Mouse (Mus musculus) G1E (cell line): ENCODE results near the gene Vamp8.

Source experiments
- CTCF ChIP-seq: IDR thresholded peaks from 2 replicates; pipeline ENCODE4 v1.5.1; 2012; ENCODE audit warnings: low read depth, low read length, inconsistent platforms, mixed read lengths
- GATA1 ChIP-seq: IDR thresholded peaks from 2 replicates; pipeline ENCODE4 v1.6.1; 2012; ENCODE audit warnings: borderline replicate concordance, low read length, inconsistent platforms, mixed read lengths
- GATA2 ChIP-seq: IDR thresholded peaks from 2 replicates; pipeline ENCODE4 v1.6.1; 2012; ENCODE audit warnings: low read depth, low read length, inconsistent platforms, borderline replicate concordance

- TF ChIP-seq CTCF (no peak), GATA1 (no peak), GATA2 (no peak)
These were observed 27.8 kb upstream of the Vamp8 start for GRCm38 (mm10) chr6:72418279-72418678.
